Mouse (Mus musculus): ENCODE data around the gene Pate4.
"Not testable (repeated sequence)": the region's sequence is repeated elsewhere in the genome, so short reads cannot be mapped to it uniquely, and the experiment has no call there.

DNA sequence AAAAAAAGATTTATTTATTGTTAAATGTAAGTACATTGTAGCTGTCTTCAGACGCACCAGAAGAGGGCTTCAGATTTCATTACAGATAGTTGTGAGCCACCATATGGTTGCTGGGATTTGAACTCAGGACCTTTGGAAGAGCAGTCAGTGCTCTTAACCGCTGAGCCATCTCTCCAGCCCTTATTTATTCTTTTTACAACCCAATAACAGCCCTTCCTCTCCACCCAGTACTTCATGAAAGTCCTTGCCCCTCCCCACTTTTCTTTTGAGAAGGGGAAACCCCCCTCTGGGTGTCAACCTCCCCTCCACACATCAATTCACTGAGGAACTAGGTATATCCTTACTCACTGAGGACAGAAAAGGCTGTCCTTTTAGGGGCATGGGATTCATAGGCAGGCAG, 5.0 kb upstream of the Pate4 start:
- not testable (repeated sequence) for TF ChIP-seq CTCF (IDR thresholded peaks at IDR 0.05; ENCODE audit: low read depth, low read length); POLR2A (IDR thresholded peaks at IDR 0.05; ENCODE audit: extremely low read depth, insufficient read depth, low read length)

Measured in liver, adult 2 months (tissue).